Mouse (Mus musculus) hindbrain, embryonic 14.5 days (tissue): ENCODE data around the gene Tlr7. TPM values are rescaled to one million over a fixed set of nuclear protein-coding genes. Genes with fewer than 3 reads are reported as not detected.

Experiments used
- ATAC-seq: fragments of 200-750 bp; cut with Nextera tagmentation; 2 replicates; pipeline ENCODE4 v1.8.0; 2017; ENCODE audit warnings: moderate number of reproducible peaks, mild to moderate bottlenecking, moderate TSS enrichment, moderate library complexity; ENCODE audit not compliant: low FRiP score
- DNase-seq: peaks from one replicate; pipeline ENCODE4 v3.0.0-alpha.2; 2015; ENCODE audit warnings: low spot score
- H3K27ac ChIP-seq: fragments of 300-500 bp; sonication (generic); 2 replicates; pipeline ENCODE4 v1.5.1; 2014; ENCODE audit warnings: mild to moderate bottlenecking, moderate library complexity
- H3K27me3 ChIP-seq: fragments of 300-500 bp; sonication (generic); 2 replicates; pipeline ENCODE4 v1.6.1; 2014; ENCODE audit warnings: mild to moderate bottlenecking, low read length, mixed read lengths; ENCODE audit not compliant: control insufficient read depth, insufficient read depth
- H3K36me3 ChIP-seq: fragments of 300-500 bp; sonication (generic); replicated peaks from 2 replicates; pipeline ENCODE4 v1.6.1; 2014; ENCODE audit not compliant: control insufficient read depth, insufficient read depth
- H3K4me1 ChIP-seq: fragments of 300-500 bp; sonication (generic); replicated peaks from 2 replicates; pipeline ENCODE4 v1.6.1; 2014; ENCODE audit warnings: antibody characterized with exemption, low read length, mixed read lengths; ENCODE audit not compliant: control insufficient read depth, insufficient read depth
- H3K4me2 ChIP-seq: fragments of 300-500 bp; sonication (generic); replicated peaks from 2 replicates; pipeline ENCODE4 v1.6.1; 2014; ENCODE audit warnings: mild to moderate bottlenecking, moderate library complexity
- H3K4me3 ChIP-seq: fragments of 300-500 bp; sonication (generic); replicated peaks from 2 replicates; pipeline ENCODE4 v1.5.1; 2014; ENCODE audit warnings: mild to moderate bottlenecking, low read length
- H3K9ac ChIP-seq: fragments of 300-500 bp; sonication (generic); 2 replicates; pipeline ENCODE4 v1.6.1; 2014
- H3K9me3 ChIP-seq: fragments of 300-500 bp; sonication (generic); 2 replicates; pipeline ENCODE4 v1.6.1; 2016; ENCODE audit warnings: low read length; ENCODE audit not compliant: control insufficient read depth
- WGBS: fragments of 180-500 bp; shearing (Covaris S2); extraction: QIAGEN DNeasy Blood & Tissue Kit; methylation state at CpG from one replicate; pipeline ENCODE4 v1.1.7; 2014; 5-methylcytosine and 5-hydroxymethylcytosine counted together
- polyA plus RNA-seq: library from polyadenylated mRNA; unstranded; fragments of >200 nt; fragmentation: Nextera tagmentation; extraction: Ambion mirVana; gene quantifications from 2 replicates; pipeline ENCODE4 v1.2.1, GENCODE M21; 2014

The Tlr7 gene
- polyA plus RNA-seq, 1 experiment from 2014 or later: 0.91 TPM

GRCm38 (mm10) chrX:167340190-167340589 is 9.8 kb upstream of the Tlr7 start:
- Histone ChIP-seq H3K9me3 (no peaks in the 10 kb centered on the region), H3K27me3 (peaks cover 19% of the 10 kb centered on the region), H3K36me3 (no peaks in the 10 kb centered on the region), H3K4me2 (no peak overlapping the region), H3K9ac (no peak overlapping the region), H3K27ac (no peak overlapping the region), H3K4me1 (no peaks in the 10 kb centered on the region), H3K4me3 (no peak overlapping the region)
- ATAC-seq: no peak
- DNase-seq: no peak
- WGBS: 86% methylated on average over 2 of the region's 2 CpGs

GRCm38 (mm10) chrX:167337990-167338389 is 7.6 kb upstream of the Tlr7 start:
- Histone ChIP-seq H3K4me3 (no peak overlapping the region), H3K27me3 (peaks cover 24% of the 10 kb centered on the region), H3K36me3 (no peaks in the 10 kb centered on the region), H3K27ac (no peak overlapping the region), H3K9me3 (no peaks in the 10 kb centered on the region), H3K4me1 (no peaks in the 10 kb centered on the region), H3K4me2 (no peak overlapping the region), H3K9ac (no peak overlapping the region)
- ATAC-seq (no peak), DNase-seq (no peak)
- WGBS: 100% methylated on average over 1 of the region's 1 CpGs

- Histone ChIP-seq H3K4me1 (no peaks in the 10 kb centered on the region), H3K36me3 (no peaks in the 10 kb centered on the region), H3K4me3 (no peak overlapping the region), H3K9me3 (no peaks in the 10 kb centered on the region), H3K9ac (no peak overlapping the region), H3K27ac (no peak overlapping the region), H3K27me3 (peaks cover 14% of the 10 kb centered on the region; the same call in 1 of the 2 replicates), H3K4me2 (no peak overlapping the region)
- WGBS: 96% methylated on average over 1 of the region's 1 CpGs
- ATAC-seq (no peak), DNase-seq (no peak)
These were observed 4.2 kb upstream of the Tlr7 start for GRCm38 (mm10) chrX:167334571-167334970.

GRCm38 (mm10) chrX:167332607-167333006 is 2.2 kb upstream of the Tlr7 start:
- no peak overlapping the region for H3K27ac ChIP-seq
- H3K36me3 ChIP-seq: no peaks in the 10 kb centered on the region
- H3K9me3 ChIP-seq: no peaks in the 10 kb centered on the region
- H3K9ac ChIP-seq: no peak overlapping the region
- H3K27me3 ChIP-seq: peaks cover 24% of the 10 kb centered on the region
- ATAC-seq: no peak
- no peaks in the 10 kb centered on the region for H3K4me1 ChIP-seq
- H3K4me2 ChIP-seq: no peak overlapping the region
- DNase-seq: no peak
- 67% methylated on average over 1 of the region's 1 CpGs for WGBS
- H3K4me3 ChIP-seq: no peak overlapping the region

GRCm38 (mm10) chrX:167330993-167331392 is 635 bp upstream of the Tlr7 start:
- Histone ChIP-seq H3K9ac (no peak overlapping the region), H3K4me1 (no peaks in the 10 kb centered on the region), H3K27me3 (peaks cover 28% of the 10 kb centered on the region), H3K4me2 (no peak overlapping the region), H3K9me3 (no peaks in the 10 kb centered on the region), H3K27ac (no peak overlapping the region), H3K4me3 (no peak overlapping the region), H3K36me3 (no peaks in the 10 kb centered on the region)
- no peak for DNase-seq
- 85% methylated on average over 4 of the region's 4 CpGs for WGBS
- no peak for ATAC-seq

GRCm38 (mm10) chrX:167329620-167330019 is 738 bp downstream of the Tlr7 start:
- DNase-seq (no peak), ATAC-seq (no peak)
- Histone ChIP-seq H3K9me3 (no peaks in the 10 kb centered on the region), H3K36me3 (no peaks in the 10 kb centered on the region), H3K4me3 (no peak overlapping the region), H3K27ac (no peak overlapping the region), H3K27me3 (peaks cover 33% of the 10 kb centered on the region), H3K4me2 (no peak overlapping the region), H3K9ac (no peak overlapping the region), H3K4me1 (no peaks in the 10 kb centered on the region)
- 89% methylated on average over 1 of the region's 1 CpGs for WGBS

GRCm38 (mm10) chrX:167329098-167329497 is 1.3 kb downstream of the Tlr7 start:
- H3K9me3 ChIP-seq: no peaks in the 10 kb centered on the region
- no peak overlapping the region for H3K4me3 ChIP-seq
- H3K36me3 ChIP-seq: no peaks in the 10 kb centered on the region
- WGBS: 84% methylated on average over 1 of the region's 1 CpGs
- no peak overlapping the region for H3K27ac ChIP-seq
- H3K4me1 ChIP-seq: no peaks in the 10 kb centered on the region
- peaks cover 28% of the 10 kb centered on the region for H3K27me3 ChIP-seq
- no peak for ATAC-seq
- no peak overlapping the region for H3K4me2 ChIP-seq
- DNase-seq: no peak
- H3K9ac ChIP-seq: no peak overlapping the region

- Histone ChIP-seq H3K36me3 (no peaks in the 10 kb centered on the region), H3K4me3 (no peak overlapping the region), H3K9ac (no peak overlapping the region), H3K27me3 (peaks cover 26% of the 10 kb centered on the region), H3K4me2 (no peak overlapping the region), H3K9me3 (no peaks in the 10 kb centered on the region), H3K4me1 (no peaks in the 10 kb centered on the region), H3K27ac (no peak overlapping the region)
- no peak for DNase-seq
- ATAC-seq: no peak
- WGBS: 89% methylated on average over 3 of the region's 3 CpGs
These were observed 1.8 kb downstream of the Tlr7 start for GRCm38 (mm10) chrX:167328519-167328918.

GRCm38 (mm10) chrX:167323742-167324141 is 6.6 kb downstream of the Tlr7 start:
- H3K9ac ChIP-seq: no peak overlapping the region
- peaks cover 39% of the 10 kb centered on the region for H3K27me3 ChIP-seq
- H3K9me3 ChIP-seq: no peaks in the 10 kb centered on the region
- no peak for ATAC-seq
- H3K36me3 ChIP-seq: no peaks in the 10 kb centered on the region
- H3K4me3 ChIP-seq: no peak overlapping the region
- no peak overlapping the region for H3K4me2 ChIP-seq
- 57% methylated on average over 1 of the region's 1 CpGs for WGBS
- no peak overlapping the region for H3K27ac ChIP-seq
- no peaks in the 10 kb centered on the region for H3K4me1 ChIP-seq
- no peak for DNase-seq

- 44% methylated on average over 4 of the region's 4 CpGs for WGBS
- no peak overlapping the region for H3K27ac ChIP-seq
- no peaks in the 10 kb centered on the region for H3K36me3 ChIP-seq
- ATAC-seq: 0 out of 2 replicates have a peak, but pooled peaks have one; percentile 51
- H3K4me3 ChIP-seq: no peak overlapping the region
- no peaks in the 10 kb centered on the region for H3K4me1 ChIP-seq
- no peak overlapping the region for H3K4me2 ChIP-seq
- H3K9me3 ChIP-seq: no peaks in the 10 kb centered on the region
- DNase-seq: no peak
- H3K27me3 ChIP-seq: peaks cover 33% of the 10 kb centered on the region
- no peak overlapping the region for H3K9ac ChIP-seq
These were observed 9.0 kb downstream of the Tlr7 start for GRCm38 (mm10) chrX:167321233-167321806.
